Mouse (Mus musculus) erythroblast, embryonic 14.5 days (primary cell): Measurements from ENCODE around the gene Spata31d1a. TPM values are rescaled to one million over a fixed set of nuclear protein-coding genes. Genes with fewer than 3 reads are reported as not detected.

Source experiments
- H3K27me3 ChIP-seq: 2 replicates; pipeline ENCODE4 v1.6.1; 2012; ENCODE audit warnings: inconsistent platforms; ENCODE audit not compliant: control insufficient read depth
- H3K36me3 ChIP-seq: 2 replicates; pipeline ENCODE4 v1.6.1; 2012; ENCODE audit warnings: mild to moderate bottlenecking, inconsistent platforms; ENCODE audit not compliant: control insufficient read depth
- H3K4me1 ChIP-seq: 2 replicates; pipeline ENCODE4 v1.6.1; 2012; ENCODE audit warnings: inconsistent platforms; ENCODE audit not compliant: control insufficient read depth
- H3K4me3 ChIP-seq: replicated peaks from 2 replicates; pipeline ENCODE3; 2012; ENCODE audit warnings: moderate library complexity, mild to moderate bottlenecking, inconsistent platforms
- H3K9me3 ChIP-seq: 2 replicates; pipeline ENCODE4 v1.6.1; 2012; ENCODE audit warnings: low read length, inconsistent platforms, mixed read lengths; ENCODE audit not compliant: control insufficient read depth
- GATA1 ChIP-seq: IDR thresholded peaks from 2 replicates; pipeline ENCODE4 v1.6.1; 2012; ENCODE audit warnings: low read length, inconsistent platforms, mixed read lengths
- TAL1 ChIP-seq: IDR thresholded peaks from 3 replicates; pipeline ENCODE4 v1.6.1; 2012; ENCODE audit warnings: low read length, inconsistent platforms, mixed read lengths
- polyA plus RNA-seq: library from polyadenylated mRNA; stranded (reverse); fragments of >175 nt; gene quantifications from 2 replicates; pipeline ENCODE4 v1.2.3, GENCODE M21; 2012

Gene Spata31d1a
- polyA plus RNA-seq, 1 experiment, result not detected

DNA sequence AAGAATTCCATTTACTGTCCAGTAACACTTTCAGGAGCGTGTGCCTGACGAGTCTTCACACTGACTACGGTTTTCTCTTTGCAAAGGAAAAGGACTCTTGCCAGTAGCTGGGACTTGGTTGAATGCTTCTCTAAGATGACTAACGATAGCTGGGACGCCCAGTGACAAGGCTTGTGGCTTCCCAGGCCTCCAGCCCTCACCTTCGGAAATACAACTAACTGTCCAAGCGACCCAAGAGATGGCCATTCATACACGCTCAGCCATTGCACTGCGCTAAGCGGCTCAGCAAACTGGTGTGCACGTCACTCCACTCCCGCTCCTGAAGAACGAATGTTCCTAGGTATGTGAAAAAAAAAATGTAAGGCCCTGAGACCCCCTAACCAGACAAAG is 35.4 kb downstream of the Spata31d1a start:
- peak overlapping the region; percentile 94 for H3K4me3 ChIP-seq
- peaks cover 68% of the 10 kb centered on the region for H3K4me1 ChIP-seq
- TF ChIP-seq GATA1, result no peak
- no peak for TF ChIP-seq TAL1

DNA sequence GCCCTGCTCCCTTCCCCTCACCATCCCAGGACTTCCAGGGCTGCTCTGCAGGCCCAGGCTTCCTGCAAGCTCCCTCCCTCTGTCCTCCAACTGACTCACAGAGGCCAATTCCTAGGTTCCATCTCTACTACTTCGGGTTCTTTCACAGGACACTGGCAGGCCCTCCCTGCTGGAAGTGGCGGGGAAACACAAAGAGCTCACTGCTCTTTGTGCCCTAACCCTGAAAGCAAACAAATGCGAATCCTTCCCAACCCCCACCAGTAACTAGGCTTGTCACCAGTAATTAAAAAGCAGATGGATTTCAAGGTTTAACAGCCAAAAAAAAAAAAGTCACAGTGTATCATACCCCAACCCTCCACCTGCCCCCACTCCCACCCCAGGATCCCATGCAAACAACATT is 35.9 kb downstream of the Spata31d1a start:
- Histone ChIP-seq H3K4me3 (peak overlapping the region; percentile 94), H3K9me3 (no peaks in the 10 kb centered on the region), H3K27me3 (no peaks in the 10 kb centered on the region), H3K36me3 (peaks cover 36% of the 10 kb centered on the region), H3K4me1 (peaks cover 68% of the 10 kb centered on the region)
- TF ChIP-seq TAL1 (no peak), GATA1 (no peak)

More for the DNA sequence above, 35.4 kb downstream of the Spata31d1a start:
- H3K36me3 ChIP-seq, result peaks cover 30% of the 10 kb centered on the region
- H3K9me3 ChIP-seq, result no peaks in the 10 kb centered on the region
- no peaks in the 10 kb centered on the region for H3K27me3 ChIP-seq

DNA sequence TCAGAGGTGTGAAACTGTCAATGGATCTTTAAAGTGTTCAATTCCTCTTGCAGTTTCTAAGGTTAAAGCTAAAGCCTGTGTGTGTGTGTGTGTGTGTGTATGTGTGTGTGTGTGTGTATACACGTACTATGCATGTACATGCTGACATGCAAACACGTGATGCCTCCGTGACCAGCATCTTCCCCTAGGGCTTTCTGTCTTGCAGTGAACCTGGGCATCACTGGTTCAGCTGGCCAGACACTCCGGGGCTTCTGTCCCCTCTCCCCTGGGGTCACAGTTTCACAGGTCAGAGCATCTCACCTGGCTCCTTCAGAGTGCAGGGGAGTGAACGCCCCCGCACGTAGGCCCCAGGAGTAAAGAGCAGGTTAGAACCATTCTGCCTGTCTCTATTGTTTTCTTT is 36.5 kb downstream of the Spata31d1a start:
- no peak for TF ChIP-seq GATA1
- no peak for TF ChIP-seq TAL1
- Histone ChIP-seq H3K9me3 (no peaks in the 10 kb centered on the region), H3K4me3 (peak overlapping the region; percentile 44), H3K36me3 (peaks cover 38% of the 10 kb centered on the region), H3K27me3 (no peaks in the 10 kb centered on the region), H3K4me1 (peaks cover 68% of the 10 kb centered on the region)

DNA sequence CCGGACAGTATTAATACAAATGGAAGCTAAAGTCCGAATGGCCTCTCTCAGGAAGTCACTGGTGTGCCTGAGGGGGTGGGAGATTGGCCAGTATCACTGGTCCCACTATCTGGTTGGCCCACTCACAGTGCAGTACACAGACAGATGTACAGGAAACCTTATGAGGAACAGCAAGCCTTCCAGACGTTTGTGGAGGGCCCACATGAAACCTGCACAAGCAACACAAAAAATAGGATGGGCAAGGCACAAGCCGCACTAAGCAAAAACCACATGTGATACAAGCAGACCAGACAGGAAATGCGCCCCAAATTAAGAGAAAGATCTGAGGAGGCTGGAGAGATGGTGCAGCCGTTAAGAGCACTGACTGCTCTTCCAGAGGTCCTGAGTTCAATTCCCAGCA is 37.9 kb downstream of the Spata31d1a start:
- H3K36me3 ChIP-seq, result peaks cover 44% of the 10 kb centered on the region
- no peaks in the 10 kb centered on the region for H3K9me3 ChIP-seq
- H3K27me3 ChIP-seq, result no peaks in the 10 kb centered on the region
- peak overlapping the region; percentile 4 for H3K4me3 ChIP-seq
- TF ChIP-seq TAL1 (no peak), GATA1 (no peak)
- H3K4me1 ChIP-seq, result peaks cover 78% of the 10 kb centered on the region

DNA sequence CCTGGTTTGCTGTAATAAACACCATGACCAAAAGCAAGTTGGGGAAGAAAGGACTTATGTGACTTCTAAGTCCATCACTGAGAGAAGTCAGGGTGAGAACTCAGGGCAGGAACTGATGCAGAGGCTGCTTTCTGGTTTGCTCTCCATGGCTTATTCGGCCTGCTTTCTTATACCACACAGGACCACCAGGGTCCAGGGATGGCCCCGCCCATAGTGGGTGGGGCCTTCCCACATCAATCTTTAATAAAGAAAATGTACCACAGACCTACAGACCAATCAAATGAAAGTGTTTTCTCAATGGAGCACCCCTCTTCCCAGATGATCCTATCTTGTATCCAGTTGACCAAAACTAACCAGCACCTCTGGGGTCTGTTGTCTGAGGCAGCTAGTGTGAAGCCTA is 38.6 kb downstream of the Spata31d1a start:
- no peaks in the 10 kb centered on the region for H3K27me3 ChIP-seq
- TF ChIP-seq TAL1, result no peak
- TF ChIP-seq GATA1, result no peak
- no peak overlapping the region for H3K4me3 ChIP-seq
- no peaks in the 10 kb centered on the region for H3K9me3 ChIP-seq
- peaks cover 51% of the 10 kb centered on the region for H3K36me3 ChIP-seq
- H3K4me1 ChIP-seq, result peaks cover 83% of the 10 kb centered on the region

DNA sequence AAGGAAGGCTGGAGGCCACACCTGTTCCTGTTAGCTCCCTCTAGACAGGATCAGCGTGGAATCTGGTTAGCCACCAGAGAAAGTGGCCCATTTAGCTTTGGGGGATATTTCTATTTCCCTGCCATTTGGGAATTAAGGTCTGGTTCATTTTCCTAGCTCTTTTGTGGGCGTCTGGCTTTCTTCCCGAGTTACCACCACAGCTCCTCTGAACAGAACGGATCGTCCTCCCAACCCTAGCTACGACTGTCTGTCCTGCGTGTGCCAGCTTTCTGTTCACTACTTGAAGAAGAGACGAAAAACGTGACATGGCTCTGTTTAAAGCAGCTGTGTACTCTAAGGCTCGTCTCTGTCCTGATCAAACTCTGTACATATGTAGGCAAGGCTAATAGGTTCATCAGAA is 40.2 kb downstream of the Spata31d1a start:
- peaks cover 80% of the 10 kb centered on the region for H3K4me1 ChIP-seq
- no peaks in the 10 kb centered on the region for H3K27me3 ChIP-seq
- H3K4me3 ChIP-seq, result no peak overlapping the region
- peaks cover 67% of the 10 kb centered on the region for H3K36me3 ChIP-seq
- TF ChIP-seq GATA1 (no peak), TAL1 (no peak)
- H3K9me3 ChIP-seq, result no peaks in the 10 kb centered on the region

DNA sequence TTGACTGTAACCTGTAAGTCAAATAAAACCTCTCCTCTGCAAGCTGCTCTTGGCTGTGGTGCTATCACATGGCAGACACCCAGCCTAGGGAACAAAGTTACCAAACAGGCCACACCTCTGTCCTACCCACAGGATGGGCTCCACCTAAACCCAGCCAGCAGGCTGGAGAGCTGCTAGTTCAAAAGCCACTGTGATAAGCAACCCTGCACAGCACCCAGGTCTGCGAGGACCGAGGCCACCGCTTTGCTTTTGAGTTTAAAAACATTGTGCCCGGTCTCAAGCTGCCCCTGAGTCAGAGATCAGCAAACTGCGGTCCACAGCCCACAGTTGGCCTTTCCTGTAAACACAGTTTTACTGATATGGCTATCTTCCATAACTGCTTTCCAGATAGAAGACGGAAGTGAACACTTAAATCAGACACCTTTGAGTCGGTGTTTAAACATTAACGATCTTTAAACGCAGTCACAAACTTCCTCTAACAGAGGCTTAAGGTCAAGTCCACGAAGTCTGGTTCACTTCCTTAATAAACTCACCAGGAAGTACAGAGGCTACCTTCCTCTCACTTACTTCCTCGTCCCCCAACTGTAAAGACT is 41.5 kb downstream of the Spata31d1a start:
- Histone ChIP-seq H3K4me3 (peak overlapping the region; percentile 54), H3K4me1 (peaks cover 70% of the 10 kb centered on the region), H3K9me3 (no peaks in the 10 kb centered on the region), H3K27me3 (no peaks in the 10 kb centered on the region), H3K36me3 (peaks cover 79% of the 10 kb centered on the region)
- TF ChIP-seq TAL1, result no peak
- TF ChIP-seq GATA1, result peak; percentile 30; the same call in 1 of the 2 replicates

DNA sequence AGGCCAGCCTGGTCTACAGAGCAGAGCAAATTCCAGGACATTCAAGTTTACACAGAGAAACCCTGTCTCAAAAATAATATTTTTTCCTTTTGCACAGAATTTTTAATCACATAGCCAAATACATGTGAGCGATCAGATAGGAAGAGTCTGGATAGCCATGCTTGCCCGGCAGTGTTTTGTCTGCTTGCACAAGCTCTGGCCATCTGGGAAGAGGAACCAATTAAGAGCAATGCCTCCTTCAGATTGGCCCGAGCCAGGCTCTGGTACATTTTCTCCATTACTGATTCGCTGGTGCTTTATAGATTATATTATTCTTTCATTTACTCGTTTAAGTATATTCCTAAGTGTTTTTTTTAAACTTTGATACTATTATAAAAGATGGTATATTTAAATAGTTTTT is 42.4 kb downstream of the Spata31d1a start:
- no peaks in the 10 kb centered on the region for H3K27me3 ChIP-seq
- peaks cover 83% of the 10 kb centered on the region for H3K36me3 ChIP-seq

DNA sequence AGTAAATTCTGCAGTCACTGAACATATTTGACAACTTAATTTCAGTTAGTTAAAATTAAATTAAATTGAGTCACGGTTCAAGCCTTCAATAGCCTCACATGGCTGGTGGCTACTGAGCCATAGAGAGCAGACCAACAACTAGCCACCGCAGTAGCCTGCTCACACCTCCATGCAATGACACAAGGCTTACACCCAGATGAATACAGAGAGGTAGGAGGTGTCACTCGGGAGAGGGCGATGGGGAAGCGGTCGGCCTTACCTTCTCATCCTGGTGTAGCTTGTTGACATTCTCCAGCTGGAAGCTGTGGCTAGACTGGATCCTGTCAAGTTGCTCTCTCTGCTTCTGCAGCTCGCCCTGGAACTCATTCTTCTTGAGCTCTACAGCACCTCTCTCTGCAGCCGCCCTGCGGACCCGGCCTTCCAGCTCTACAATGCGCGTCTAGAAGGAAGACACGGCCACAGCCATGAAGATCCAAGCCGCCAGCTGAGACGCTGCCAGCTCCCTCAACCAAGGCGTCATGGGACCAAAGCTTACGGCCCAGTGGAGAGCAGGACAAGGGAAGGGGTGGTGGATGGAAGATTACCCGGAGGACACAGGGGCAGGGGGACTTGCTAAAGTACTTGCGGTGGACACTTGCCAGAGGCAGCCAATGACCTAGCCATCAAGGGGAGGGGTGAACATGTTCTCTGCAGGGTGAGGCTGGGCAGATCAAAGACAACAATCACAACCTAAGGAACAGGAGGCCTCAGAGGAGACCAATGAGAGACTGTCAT is 46.0 kb downstream of the Spata31d1a start:
- H3K27me3 ChIP-seq, result no peaks in the 10 kb centered on the region
- H3K36me3 ChIP-seq, result peaks cover 88% of the 10 kb centered on the region
- H3K9me3 ChIP-seq, result no peaks in the 10 kb centered on the region; the same call in 1 of the 2 replicates
- TF ChIP-seq GATA1, result no peak
- no peak overlapping the region for H3K4me3 ChIP-seq
- peaks cover 51% of the 10 kb centered on the region for H3K4me1 ChIP-seq

More for the DNA sequence above, 42.4 kb downstream of the Spata31d1a start:
- Histone ChIP-seq H3K4me1 (peaks cover 64% of the 10 kb centered on the region), H3K9me3 (no peaks in the 10 kb centered on the region), H3K4me3 (no peak overlapping the region)
- no peak for TF ChIP-seq TAL1
- TF ChIP-seq GATA1, result no peak
